Mouse (Mus musculus): ENCODE measurements at regions not wholly inside any gene's neighbourhood (a gene's known extent, or its start where the extent isn't known, plus 50 kb on each side); places are given as distances from the start of the nearest gene placed in this dataset.
A peak's percentile ranks its signal among the peaks of the same experiment; 100 is the strongest.

- DNase-seq (ENCODE audit: low spot score) = no peak
These were observed 160.0 kb upstream of the Ctnnb1 start for GRCm38 (mm10) chr9:120769056-120769455.

GRCm38 (mm10) chr9:120769679-120770078, 159.3 kb upstream of the Ctnnb1 start:
- peak; percentile 53 for DNase-seq (ENCODE audit: low spot score)

GRCm38 (mm10) chr9:120770886-120771285, 158.1 kb upstream of the Ctnnb1 start:
- DNase-seq (ENCODE audit: low spot score) = no peak

- no peak for DNase-seq (ENCODE audit: low spot score)
These were observed 157.0 kb upstream of the Ctnnb1 start for GRCm38 (mm10) chr9:120771896-120772530.

GRCm38 (mm10) chr9:120774251-120774650, 154.8 kb upstream of the Ctnnb1 start:
- no peak for DNase-seq (ENCODE audit: low spot score)

- DNase-seq (ENCODE audit: low spot score) = no peak
These were observed 154.2 kb upstream of the Ctnnb1 start for GRCm38 (mm10) chr9:120774772-120775171.

GRCm38 (mm10) chr9:120775721-120776120, 153.3 kb upstream of the Ctnnb1 start:
- DNase-seq (ENCODE audit: low spot score) = no peak

- DNase-seq (ENCODE audit: low spot score) = no peak
These were observed 152.5 kb upstream of the Ctnnb1 start for GRCm38 (mm10) chr9:120776456-120777001.

- DNase-seq (ENCODE audit: low spot score) = no peak
These were observed 152.0 kb upstream of the Ctnnb1 start for GRCm38 (mm10) chr9:120777016-120777415.

- no peak for DNase-seq (ENCODE audit: low spot score)
These were observed 151.5 kb upstream of the Ctnnb1 start for GRCm38 (mm10) chr9:120777501-120777900.

- DNase-seq (ENCODE audit: low spot score) = no peak
These were observed 150.6 kb upstream of the Ctnnb1 start for GRCm38 (mm10) chr9:120778423-120778822.

GRCm38 (mm10) chr9:120794210-120794609, 134.8 kb upstream of the Ctnnb1 start:
- no peak for DNase-seq (ENCODE audit: low spot score)

- DNase-seq (ENCODE audit: low spot score) = no peak
These were observed 132.7 kb upstream of the Ctnnb1 start for GRCm38 (mm10) chr9:120796111-120796880.

- no peak for DNase-seq (ENCODE audit: low spot score)
These were observed 130.9 kb upstream of the Ctnnb1 start for GRCm38 (mm10) chr9:120797996-120798663.

- DNase-seq (ENCODE audit: low spot score) = no peak
These were observed 130.1 kb upstream of the Ctnnb1 start for GRCm38 (mm10) chr9:120798901-120799300.

- DNase-seq (ENCODE audit: low spot score) = no peak
These were observed 126.4 kb upstream of the Ctnnb1 start for GRCm38 (mm10) chr9:120802646-120803045.

- no peak for DNase-seq (ENCODE audit: low spot score)
These were observed 124.2 kb upstream of the Ctnnb1 start for GRCm38 (mm10) chr9:120804760-120805294.

- DNase-seq (ENCODE audit: low spot score) = no peak
These were observed 120.1 kb upstream of the Ctnnb1 start for GRCm38 (mm10) chr9:120808741-120809425.

GRCm38 (mm10) chr9:120811522-120811921, 117.5 kb upstream of the Ctnnb1 start:
- DNase-seq (ENCODE audit: low spot score) = no peak

- DNase-seq (ENCODE audit: low spot score) = no peak
These were observed 116.3 kb upstream of the Ctnnb1 start for GRCm38 (mm10) chr9:120812667-120813210.

GRCm38 (mm10) chr9:120814286-120814685, 114.7 kb upstream of the Ctnnb1 start:
- DNase-seq (ENCODE audit: low spot score) = no peak
